Mouse (Mus musculus) myocyte (in vitro differentiated cells): ENCODE data around the gene Cdh5. TPM values are rescaled to one million over a fixed set of nuclear protein-coding genes. Genes with fewer than 3 reads are reported as not detected.
"Not testable (repeated sequence)": the region's sequence is repeated elsewhere in the genome, so short reads cannot be mapped to it uniquely, and the experiment has no call there.

ENCODE experiments used
- H3K27me3 ChIP-seq: one replicate; pipeline ENCODE4 v1.6.1; 2011; ENCODE audit not compliant: control insufficient read depth, insufficient read depth, insufficient read length
- H3K36me3 ChIP-seq: one replicate; pipeline ENCODE4 v1.6.1; 2011; ENCODE audit not compliant: control insufficient read depth, insufficient read depth
- H3K4me2 ChIP-seq: one replicate; pipeline ENCODE4 v1.6.1; 2011; ENCODE audit warnings: low read depth, control low read depth
- H3K4me3 ChIP-seq: one replicate; pipeline ENCODE4 v1.5.1; 2011; ENCODE audit warnings: mild to moderate bottlenecking, control low read depth, moderate library complexity
- H3K79me2 ChIP-seq: one replicate; pipeline ENCODE4 v1.6.1; 2011; ENCODE audit not compliant: control insufficient read depth, insufficient read depth
- H3ac ChIP-seq: one replicate; pipeline ENCODE4 v1.6.1; 2011; ENCODE audit not compliant: control insufficient read depth, insufficient read length
- CEBPB ChIP-seq: IDR thresholded peaks from 2 replicates; pipeline ENCODE4 v1.6.1; 2011; ENCODE audit warnings: mild to moderate bottlenecking, moderate library complexity; ENCODE audit not compliant: poor library complexity, insufficient read depth, severe bottlenecking
- E2F4 ChIP-seq: IDR thresholded peaks from one replicate; pipeline ENCODE4 v1.6.1; 2011; ENCODE audit warnings: mild to moderate bottlenecking, control low read depth, moderate library complexity; ENCODE audit not compliant: insufficient read depth
- MAX ChIP-seq: IDR thresholded peaks from one replicate; pipeline ENCODE4 v1.6.1; 2011; ENCODE audit warnings: low read depth, mild to moderate bottlenecking, control low read depth
- MYOD1 ChIP-seq, 3 experiments: IDR thresholded peaks; one replicate each; pipeline ENCODE4 v1.6.1; 2011; ENCODE audit warnings: control low read depth in 2 of 3, low read depth in 2 of 3, mild to moderate bottlenecking in 2 of 3, moderate library complexity in 1 of 3; ENCODE audit not compliant: insufficient read length in 2 of 3, control insufficient read depth in 1 of 3
- MYOG ChIP-seq, 3 experiments: IDR thresholded peaks; one replicate each; pipeline ENCODE4 v1.6.1; 2011; ENCODE audit warnings: control low read depth in 2 of 3, low read depth in 2 of 3, mild to moderate bottlenecking in 2 of 3; ENCODE audit not compliant: insufficient read length in 2 of 3, control insufficient read depth in 1 of 3, insufficient read depth in 1 of 3
- POLR2A ChIP-seq: IDR thresholded peaks from one replicate; pipeline ENCODE4 v1.6.1; 2011; ENCODE audit warnings: low read depth, mild to moderate bottlenecking, control low read depth, moderate library complexity; ENCODE audit not compliant: insufficient read length
- POLR2AphosphoS2 ChIP-seq: IDR thresholded peaks from one replicate; pipeline ENCODE4 v1.6.1; 2011; ENCODE audit warnings: low read depth, control low read depth; ENCODE audit not compliant: insufficient read length
- REST ChIP-seq: IDR thresholded peaks from one replicate; pipeline ENCODE4 v1.6.1; 2011; ENCODE audit warnings: mild to moderate bottlenecking, control low read depth, moderate library complexity; ENCODE audit not compliant: insufficient read depth, insufficient read length
- SRF ChIP-seq: IDR thresholded peaks from one replicate; pipeline ENCODE4 v1.6.1; 2011; ENCODE audit warnings: low read depth; ENCODE audit not compliant: control insufficient read depth, insufficient read length
- TCF12 ChIP-seq: IDR thresholded peaks from one replicate; pipeline ENCODE4 v1.6.1; 2011; ENCODE audit warnings: mild to moderate bottlenecking, control low read depth; ENCODE audit not compliant: poor library complexity, insufficient read depth, severe bottlenecking
- TCF3 ChIP-seq: IDR thresholded peaks from one replicate; pipeline ENCODE4 v1.6.1; 2011; ENCODE audit warnings: low read depth, control low read depth; ENCODE audit not compliant: insufficient read length
- USF1 ChIP-seq: IDR thresholded peaks from one replicate; pipeline ENCODE4 v1.6.1; 2011; ENCODE audit warnings: low read depth, mild to moderate bottlenecking, control low read depth, moderate library complexity
- polyA plus RNA-seq: library from polyadenylated mRNA; unstranded; fragments of >200 nt; fragmentation: generic; extraction: Trizol; gene quantifications from one replicate; pipeline ENCODE4 v1.2.1, GENCODE M21; 2012; ENCODE audit warnings: missing spikeins

The Cdh5 gene
- polyA plus RNA-seq, 1 experiment, result 0.11 TPM

DNA sequence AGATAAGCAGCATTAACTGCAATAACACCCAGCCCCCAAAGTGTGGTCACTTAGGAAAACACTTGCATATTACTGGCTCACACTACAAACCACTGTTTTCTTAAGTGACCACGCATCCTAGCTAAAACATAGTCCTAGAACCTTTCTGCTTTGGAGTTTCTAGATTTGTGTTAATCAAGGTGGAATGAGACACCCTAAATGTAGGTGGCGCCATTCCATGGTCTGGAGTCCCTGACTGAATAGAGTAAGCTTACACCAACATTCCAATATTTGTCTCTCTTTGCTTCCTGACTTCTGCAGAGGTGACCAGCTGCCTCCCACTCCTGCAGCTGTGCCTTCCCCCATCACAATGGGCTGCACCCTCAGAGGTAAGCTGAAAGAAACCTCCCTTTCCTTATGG lies 14.8 kb upstream of the Cdh5 start:
- H3K27me3 ChIP-seq, result no peaks in the 10 kb centered on the region
- H3ac ChIP-seq, result no peak overlapping the region
- H3K4me2 ChIP-seq, result no peak overlapping the region
- no peaks in the 10 kb centered on the region for H3K79me2 ChIP-seq
- H3K4me3 ChIP-seq, result no peak overlapping the region
- TF ChIP-seq USF1 (no peak), POLR2AphosphoS2 (no peak), CEBPB (no peak), POLR2A (no peak), MYOD1 (IDR thresholded peaks at IDR 0.05; ENCODE audit: control insufficient read depth in 1 of 3, insufficient read length in 2 of 3, low read depth in 2 of 3) (no peak), E2F4 (no peak), TCF12 (no peak), SRF (no peak), MYOG (IDR thresholded peaks at IDR 0.05; ENCODE audit: control insufficient read depth in 1 of 3, insufficient read depth in 1 of 3, insufficient read length in 2 of 3, low read depth in 2 of 3) (no peak), TCF3 (no peak), MAX (no peak), REST (no peak)
- no peaks in the 10 kb centered on the region for H3K36me3 ChIP-seq

DNA sequence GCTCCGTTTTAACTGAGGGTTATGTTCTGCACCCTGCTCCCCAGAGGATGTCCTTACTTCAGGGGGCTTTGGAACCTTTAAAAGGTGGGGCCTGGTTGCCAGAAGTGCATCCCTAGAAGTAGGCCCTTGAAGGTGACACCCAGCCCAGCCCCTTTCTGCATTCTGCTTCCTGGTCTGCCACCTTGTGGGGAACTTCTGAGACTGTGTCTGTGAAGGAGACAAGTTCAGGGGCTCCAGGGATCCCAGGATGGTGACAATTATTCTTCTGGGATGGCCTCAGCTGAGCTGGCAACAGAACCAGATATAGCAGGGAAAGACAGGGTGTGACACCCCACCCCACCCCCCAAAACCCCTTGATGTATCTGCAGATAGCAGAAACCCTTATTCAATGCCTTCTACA lies 14.3 kb upstream of the Cdh5 start:
- TF ChIP-seq USF1, result no peak
- no peak for TF ChIP-seq POLR2A
- no peak for TF ChIP-seq SRF
- no peak for TF ChIP-seq E2F4
- no peak for TF ChIP-seq POLR2AphosphoS2
- TF ChIP-seq TCF12, result no peak
- TF ChIP-seq MAX, result no peak
- TF ChIP-seq MYOG (IDR thresholded peaks at IDR 0.05; ENCODE audit: control insufficient read depth in 1 of 3, insufficient read depth in 1 of 3, insufficient read length in 2 of 3, low read depth in 2 of 3), result no peak
- H3K4me2 ChIP-seq, result no peak overlapping the region

DNA sequence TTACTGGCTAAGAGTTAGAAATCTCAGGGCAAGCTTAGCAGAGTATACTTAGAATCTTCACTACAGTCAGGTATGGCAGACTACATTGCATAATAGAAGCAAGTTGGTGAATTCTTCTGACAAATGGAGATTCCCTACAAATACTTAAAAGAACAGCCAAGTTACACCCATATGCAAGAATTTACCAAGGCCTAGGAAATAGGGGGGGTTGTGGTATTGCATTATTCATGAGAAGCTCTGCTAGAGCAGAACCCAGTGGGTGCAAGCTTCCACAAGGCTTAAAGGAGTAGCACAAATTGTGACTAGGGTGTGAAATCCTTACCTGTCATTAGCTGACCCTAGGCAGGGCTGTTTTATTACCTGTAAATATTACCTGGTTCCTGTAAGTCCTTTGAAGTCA lies 13.5 kb upstream of the Cdh5 start:
- not testable (repeated sequence) for H3ac ChIP-seq, H3K4me2 ChIP-seq, H3K4me3 ChIP-seq

More for the DNA sequence above, 14.3 kb upstream of the Cdh5 start:
- Histone ChIP-seq H3ac (no peak overlapping the region), H3K4me3 (no peak overlapping the region), H3K79me2 (no peaks in the 10 kb centered on the region), H3K27me3 (no peaks in the 10 kb centered on the region), H3K36me3 (no peaks in the 10 kb centered on the region)

DNA sequence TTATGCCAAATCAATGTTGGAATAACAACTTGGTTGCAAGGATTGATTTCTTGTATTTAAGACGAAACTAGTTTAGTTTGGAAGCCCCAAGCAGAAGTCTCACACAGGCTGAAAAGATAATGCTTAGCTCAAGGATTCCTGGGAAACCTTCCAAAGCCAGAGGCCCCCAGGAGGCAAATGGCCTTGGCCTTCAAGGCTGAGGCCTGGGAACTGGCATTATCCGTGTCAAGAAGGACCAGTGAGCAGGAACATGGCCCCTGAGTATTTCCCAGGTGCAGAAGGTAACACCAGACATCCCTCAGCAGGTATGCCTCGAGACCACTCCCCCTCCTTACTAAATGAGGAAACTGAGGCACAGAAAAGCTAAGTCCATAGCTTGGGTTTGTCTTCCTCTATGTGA lies 12.5 kb upstream of the Cdh5 start:
- TF ChIP-seq USF1 (no peak), TCF12 (no peak), MYOD1 (IDR thresholded peaks at IDR 0.05; ENCODE audit: control insufficient read depth in 1 of 3, insufficient read length in 2 of 3, low read depth in 2 of 3) (no peak), TCF3 (no peak), REST (no peak), SRF (no peak), CEBPB (no peak), MYOG (IDR thresholded peaks at IDR 0.05; ENCODE audit: control insufficient read depth in 1 of 3, insufficient read depth in 1 of 3, insufficient read length in 2 of 3, low read depth in 2 of 3) (no peak), E2F4 (no peak), MAX (no peak), POLR2A (no peak), POLR2AphosphoS2 (no peak)
- H3K36me3 ChIP-seq, result no peaks in the 10 kb centered on the region
- H3K79me2 ChIP-seq, result no peaks in the 10 kb centered on the region
- no peaks in the 10 kb centered on the region for H3K27me3 ChIP-seq
- no peak overlapping the region for H3ac ChIP-seq
- H3K4me2 ChIP-seq, result no peak overlapping the region
- H3K4me3 ChIP-seq, result no peak overlapping the region

More for the DNA sequence above, 13.5 kb upstream of the Cdh5 start:
- H3K27me3 ChIP-seq, H3K36me3 ChIP-seq, H3K79me2 ChIP-seq: not testable (repeated sequence)

DNA sequence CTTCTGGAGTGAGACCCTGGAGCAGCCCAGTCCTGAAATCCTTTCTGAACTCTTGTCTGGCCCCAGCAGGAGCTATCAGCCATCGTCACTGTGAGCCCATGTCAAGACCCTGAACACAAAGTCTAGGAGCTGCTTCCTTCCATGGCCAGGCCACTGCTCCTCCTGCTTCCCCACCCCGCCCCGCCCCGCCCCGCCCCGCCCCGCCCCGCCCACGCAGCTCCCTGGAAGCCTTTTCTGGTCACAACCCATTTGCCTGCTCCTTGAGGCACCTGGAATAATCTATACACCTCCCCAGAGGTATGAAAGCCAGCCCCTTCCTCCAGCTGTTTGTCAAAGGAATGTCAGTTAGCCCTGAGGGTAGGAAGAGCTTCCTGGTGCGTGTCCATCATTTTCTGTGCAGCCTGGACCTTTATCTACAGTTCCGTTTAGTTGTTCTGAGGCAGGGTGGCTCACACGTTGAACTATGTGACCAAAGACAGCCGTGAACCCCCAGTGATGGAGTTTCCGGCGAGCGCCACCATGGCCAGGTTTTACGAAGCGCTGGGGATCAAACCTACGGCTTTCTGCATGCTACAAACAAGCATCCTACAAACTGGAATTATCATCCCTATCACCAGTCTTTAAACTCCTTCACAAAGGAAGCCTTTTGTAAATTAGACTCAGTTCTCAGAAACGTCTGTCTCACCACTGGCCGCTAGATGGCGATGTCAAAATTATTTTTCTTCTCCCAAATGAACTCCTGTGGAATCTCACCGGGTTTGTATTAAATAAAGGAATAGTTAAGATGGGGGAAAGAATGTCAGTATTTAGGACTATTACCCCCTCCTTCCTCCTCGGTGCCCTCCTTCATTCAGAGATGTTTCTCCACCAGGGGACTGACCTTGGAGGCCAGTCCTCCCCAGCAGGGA lies 10.2 kb upstream of the Cdh5 start:
- H3K27me3 ChIP-seq, H3ac ChIP-seq, H3K79me2 ChIP-seq, H3K36me3 ChIP-seq, H3K4me3 ChIP-seq: not testable (repeated sequence)
- peak overlapping the region; percentile 42 for H3K4me2 ChIP-seq
